14 mouse cellular contexts compared by ENCODE assay signal in genomic region chr4:133627039-133627438, GRCm38 (mm10). TPM values are rescaled to one million over a fixed set of nuclear protein-coding genes. Genes with fewer than 3 reads are reported as not detected.
DNase-seq lines count a peak whose midpoint lies in the region; ATAC-seq and TF ChIP-seq lines count a peak whose summit lies in the region.
"Had no signal": no experiment of that assay in that cellular context is flagged by ENCODE, and none has a peak within 500 bp of the region (broad histone marks: within the 10 kb centered on the region; RNA-seq: fewer than 3 reads in every experiment).

No protein-coding gene starts in this region.

- H3K9me3 ChIP-seq in hindbrain, embryonic 10.5 days: no peaks in the 10 kb centered on the region
- no peaks in the 10 kb centered on the region for H3K9me3 ChIP-seq in hindbrain, embryonic 13.5 days
- H3K9me3 ChIP-seq in midbrain, embryonic 10.5 days (replicated peaks): no peaks in the 10 kb centered on the region
- no peaks in the 10 kb centered on the region for H3K9me3 ChIP-seq in midbrain, embryonic 16.5 days (replicated peaks; ENCODE audit: control insufficient read depth, low read length, poor library complexity, severe bottlenecking)
- no peaks in the 10 kb centered on the region for H3K9me3 ChIP-seq in liver, postnatal 0 days (ENCODE audit: low read length)
- H3K9me3 ChIP-seq: embryonic facial prominence, embryonic 12.5 days; G1E; hindbrain, embryonic 12.5 days had no signal

- no peak for TF ChIP-seq CTCF in liver, postnatal 0 days (IDR thresholded peaks at IDR 0.05; ENCODE audit: low read depth)

- WGBS in hindbrain, embryonic 10.5 days: 93% methylated on average over 14 of the region's 14 CpGs
- WGBS in hindbrain, embryonic 13.5 days: 92% methylated on average over 14 of the region's 14 CpGs
- 93% methylated on average over 14 of the region's 14 CpGs for WGBS in midbrain, embryonic 10.5 days
- 89% methylated on average over 14 of the region's 14 CpGs for WGBS in midbrain, embryonic 16.5 days
- WGBS in liver, postnatal 0 days (ENCODE audit: insufficient replicate concordance): 86% methylated on average over 14 of the region's 14 CpGs

- H3K36me3 ChIP-seq in hindbrain, embryonic 10.5 days: peaks cover 36% of the 10 kb centered on the region
- peaks cover 44% of the 10 kb centered on the region for H3K36me3 ChIP-seq in hindbrain, embryonic 13.5 days
- H3K36me3 ChIP-seq in midbrain, embryonic 10.5 days: peaks cover 42% of the 10 kb centered on the region
- peaks cover 6% of the 10 kb centered on the region; the same call in 1 of the 2 replicates for H3K36me3 ChIP-seq in midbrain, embryonic 16.5 days (ENCODE audit: control insufficient read depth, insufficient read depth, low read length)
- peaks cover 18% of the 10 kb centered on the region; the same call in 1 of the 2 replicates for H3K36me3 ChIP-seq in liver, postnatal 0 days (replicated peaks; ENCODE audit: insufficient read depth, low read length)

- no peak overlapping the region for H3K9ac ChIP-seq in hindbrain, embryonic 13.5 days
- no peak overlapping the region for H3K9ac ChIP-seq in midbrain, embryonic 16.5 days (ENCODE audit: low read depth, low read length)
- no peak overlapping the region for H3K9ac ChIP-seq in liver, postnatal 0 days (replicated peaks)
- H3K9ac ChIP-seq: embryonic facial prominence, embryonic 12.5 days; hindbrain, embryonic 12.5 days had no signal

- no peak overlapping the region for H3K4me2 ChIP-seq in hindbrain, embryonic 13.5 days
- no peak overlapping the region for H3K4me2 ChIP-seq in midbrain, embryonic 16.5 days (ENCODE audit: low read length)
- H3K4me2 ChIP-seq in liver, postnatal 0 days (ENCODE audit: low read depth, low read length): no peak overlapping the region
- H3K4me2 ChIP-seq: embryonic facial prominence, embryonic 12.5 days; hindbrain, embryonic 12.5 days had no signal

- no peaks in the 10 kb centered on the region for H3K27me3 ChIP-seq in hindbrain, embryonic 10.5 days (ENCODE audit: insufficient read depth, poor library complexity, severe bottlenecking)
- H3K27me3 ChIP-seq in hindbrain, embryonic 13.5 days: no peaks in the 10 kb centered on the region
- 0 out of 2 replicates have a peak, but pooled peaks cover 2% of the 10 kb centered on the region for H3K27me3 ChIP-seq in midbrain, embryonic 10.5 days (ENCODE audit: low read depth, poor library complexity, severe bottlenecking)
- H3K27me3 ChIP-seq in midbrain, embryonic 16.5 days (ENCODE audit: control insufficient read depth, insufficient read depth, low read depth, low read length): no peaks in the 10 kb centered on the region
- no peaks in the 10 kb centered on the region for H3K27me3 ChIP-seq in liver, postnatal 0 days (ENCODE audit: insufficient read depth, low read length)
- H3K27me3 ChIP-seq: embryonic facial prominence, embryonic 12.5 days; hindbrain, embryonic 12.5 days had no signal

- no peak overlapping the region for H3K4me3 ChIP-seq in hindbrain, embryonic 10.5 days
- no peak overlapping the region for H3K4me3 ChIP-seq in hindbrain, embryonic 13.5 days
- no peak overlapping the region for H3K4me3 ChIP-seq in midbrain, embryonic 10.5 days
- H3K4me3 ChIP-seq in midbrain, embryonic 16.5 days (ENCODE audit: low read depth, low read length): no peak overlapping the region
- no peak overlapping the region for H3K4me3 ChIP-seq in liver, postnatal 0 days (ENCODE audit: low read depth, low read length)
- H3K4me3 ChIP-seq: embryonic facial prominence, embryonic 12.5 days; hindbrain, embryonic 12.5 days had no signal

- peaks cover 38% of the 10 kb centered on the region for H3K4me1 ChIP-seq in hindbrain, embryonic 10.5 days (replicated peaks)
- peaks cover 28% of the 10 kb centered on the region for H3K4me1 ChIP-seq in hindbrain, embryonic 13.5 days (replicated peaks)
- peaks cover 28% of the 10 kb centered on the region for H3K4me1 ChIP-seq in midbrain, embryonic 10.5 days
- H3K4me1 ChIP-seq in midbrain, embryonic 16.5 days (ENCODE audit: control insufficient read depth, insufficient read depth, low read length): peaks cover 14% of the 10 kb centered on the region
- peaks cover 35% of the 10 kb centered on the region for H3K4me1 ChIP-seq in liver, postnatal 0 days (ENCODE audit: insufficient read depth)

- no peak for ATAC-seq in hindbrain, embryonic 13.5 days (ENCODE audit: low FRiP score)
- ATAC-seq in midbrain, embryonic 16.5 days: no peak
- no peak for ATAC-seq in liver, postnatal 0 days
- ATAC-seq: activated CD4-positive, CD25-positive, alpha-beta regulatory T cell, adult 4 months; forebrain, embryonic 14.5 days had no signal

- no peak for TF ChIP-seq EP300 in liver, postnatal 0 days (IDR thresholded peaks at IDR 0.05; ENCODE audit: low read depth)

- H3K27ac ChIP-seq in hindbrain, embryonic 10.5 days: peak overlapping the region; percentile 25; the same call in 1 of the 2 replicates
- no peak overlapping the region for H3K27ac ChIP-seq in hindbrain, embryonic 13.5 days
- H3K27ac ChIP-seq in midbrain, embryonic 10.5 days (replicated peaks): 0 out of 2 replicates have a peak overlapping the region, but pooled peaks have one; percentile 28
- H3K27ac ChIP-seq in midbrain, embryonic 16.5 days (ENCODE audit: low read length): no peak overlapping the region
- H3K27ac ChIP-seq in liver, postnatal 0 days (ENCODE audit: low read depth): peak overlapping the region; percentile 85; the same call in 1 of the 2 replicates
- H3K27ac ChIP-seq: embryonic facial prominence, embryonic 12.5 days; hindbrain, embryonic 12.5 days; stomach, postnatal 0 days had no signal

- DNase-seq in hindbrain, embryonic 10.5 days (ENCODE audit: low spot score): no peak
- no peak for DNase-seq in midbrain, embryonic 10.5 days (ENCODE audit: low spot score)
- DNase-seq in cerebellum, adult 18-20 months: peak; percentile 86
- DNase-seq in liver, postnatal 0 days: no peak
- no peak for DNase-seq in right cerebral cortex, adult 2 months (ENCODE audit: low spot score in 2 of 2)
- DNase-seq: gastrocnemius, postnatal 25 days had no signal

RNA-seq across cellular contexts. Expression of gene Zdhhc18, which starts 22.9 kb away (rescaled TPM):
- polyA plus RNA-seq in hindbrain, embryonic 10.5 days (2016; fragmentation: Nextera tagmentation; extraction: Ambion mirVana): 1.9 and 3.1 TPM in 2 replicates
- polyA plus RNA-seq in hindbrain, embryonic 13.5 days (2015; fragmentation: Nextera tagmentation; extraction: Ambion mirVana): 3.4 and 4.4 TPM in 2 replicates
- polyA plus RNA-seq in midbrain, embryonic 10.5 days (2016; fragmentation: Nextera tagmentation; extraction: Ambion mirVana): 3.0 and 3.1 TPM in 2 replicates
- 3.5 and 4.7 TPM in 2 replicates for polyA plus RNA-seq in midbrain, embryonic 16.5 days (2015; fragmentation: Nextera tagmentation; extraction: Ambion mirVana)
- 2.1 and 2.6 TPM in 2 replicates for polyA plus RNA-seq in liver, postnatal 0 days (2015; fragmentation: Nextera tagmentation; extraction: Ambion mirVana)

RNA-seq across cellular contexts. Expression of gene Sfn, which starts 25.1 kb away (rescaled TPM):
- polyA plus RNA-seq in hindbrain, embryonic 10.5 days (2016; fragmentation: Nextera tagmentation; extraction: Ambion mirVana): 16.5 and 33.5 TPM in 2 replicates
- 2.8 and 4.1 TPM in 2 replicates for polyA plus RNA-seq in hindbrain, embryonic 13.5 days (2015; fragmentation: Nextera tagmentation; extraction: Ambion mirVana)
- 7.8 and 9.9 TPM in 2 replicates for polyA plus RNA-seq in midbrain, embryonic 10.5 days (2016; fragmentation: Nextera tagmentation; extraction: Ambion mirVana)
- polyA plus RNA-seq in midbrain, embryonic 16.5 days (2015; fragmentation: Nextera tagmentation; extraction: Ambion mirVana): 1.1 and 1.2 TPM in 2 replicates
- 0.40 and 0.59 TPM in 2 replicates for polyA plus RNA-seq in liver, postnatal 0 days (2015; fragmentation: Nextera tagmentation; extraction: Ambion mirVana)

RNA-seq across cellular contexts. Expression of gene Gpn2, which starts 42.9 kb away (rescaled TPM):
- polyA plus RNA-seq in hindbrain, embryonic 10.5 days (2016; fragmentation: Nextera tagmentation; extraction: Ambion mirVana): 28.5 and 29.1 TPM in 2 replicates
- 17.7 and 22.2 TPM in 2 replicates for polyA plus RNA-seq in hindbrain, embryonic 13.5 days (2015; fragmentation: Nextera tagmentation; extraction: Ambion mirVana)
- polyA plus RNA-seq in midbrain, embryonic 10.5 days (2016; fragmentation: Nextera tagmentation; extraction: Ambion mirVana): 27.9 and 28.7 TPM in 2 replicates
- polyA plus RNA-seq in midbrain, embryonic 16.5 days (2015; fragmentation: Nextera tagmentation; extraction: Ambion mirVana): 16.1 and 17.0 TPM in 2 replicates
- 10.2 and 10.9 TPM in 2 replicates for polyA plus RNA-seq in liver, postnatal 0 days (2015; fragmentation: Nextera tagmentation; extraction: Ambion mirVana)

RNA-seq across cellular contexts. Expression of gene Pigv, which starts 45.4 kb away (rescaled TPM):
- 14.5 and 16.8 TPM in 2 replicates for polyA plus RNA-seq in hindbrain, embryonic 10.5 days (2016; fragmentation: Nextera tagmentation; extraction: Ambion mirVana)
- polyA plus RNA-seq in hindbrain, embryonic 13.5 days (2015; fragmentation: Nextera tagmentation; extraction: Ambion mirVana): 13.4 and 14.1 TPM in 2 replicates
- 18.7 and 19.5 TPM in 2 replicates for polyA plus RNA-seq in midbrain, embryonic 10.5 days (2016; fragmentation: Nextera tagmentation; extraction: Ambion mirVana)
- polyA plus RNA-seq in midbrain, embryonic 16.5 days (2015; fragmentation: Nextera tagmentation; extraction: Ambion mirVana): 14.7 and 18.5 TPM in 2 replicates
- polyA plus RNA-seq in liver, postnatal 0 days (2015; fragmentation: Nextera tagmentation; extraction: Ambion mirVana): 5.2 and 5.9 TPM in 2 replicates

RNA-seq across cellular contexts. Expression of gene Gpatch3, which starts 52.5 kb away (rescaled TPM):
- 10.0 and 10.8 TPM in 2 replicates for polyA plus RNA-seq in hindbrain, embryonic 10.5 days (2016; fragmentation: Nextera tagmentation; extraction: Ambion mirVana)
- polyA plus RNA-seq in hindbrain, embryonic 13.5 days (2015; fragmentation: Nextera tagmentation; extraction: Ambion mirVana): 6.7 and 8.3 TPM in 2 replicates
- polyA plus RNA-seq in midbrain, embryonic 10.5 days (2016; fragmentation: Nextera tagmentation; extraction: Ambion mirVana): 8.9 and 10.9 TPM in 2 replicates
- 6.1 and 6.5 TPM in 2 replicates for polyA plus RNA-seq in midbrain, embryonic 16.5 days (2015; fragmentation: Nextera tagmentation; extraction: Ambion mirVana)
- polyA plus RNA-seq in liver, postnatal 0 days (2015; fragmentation: Nextera tagmentation; extraction: Ambion mirVana): 4.5 and 5.3 TPM in 2 replicates

Comparison
In these comparisons a context has a peak if more than half of its experiments do, and no peak if none do; other contexts are left out.
1. H3K27ac ChIP-seq: peak in hindbrain, embryonic 10.5 days (single experiment), midbrain, embryonic 10.5 days (single experiment) and liver, postnatal 0 days (single experiment); none in hindbrain, embryonic 13.5 days (single experiment) and midbrain, embryonic 16.5 days (single experiment).
2. DNase-seq: peak in cerebellum, adult 18-20 months (2 of 2); none in hindbrain, embryonic 10.5 days (single experiment), midbrain, embryonic 10.5 days (single experiment), liver, postnatal 0 days (single experiment) and right cerebral cortex, adult 2 months (0 of 2).